Mouse (Mus musculus) liver, postnatal 0 days (tissue): ENCODE results near the gene Olfr789. TPM values are rescaled to one million over a fixed set of nuclear protein-coding genes. Genes with fewer than 3 reads are reported as not detected.

ENCODE experiments used
- ATAC-seq: fragments of 200-750 bp; cut with Nextera tagmentation; 2 replicates; pipeline ENCODE4 v1.8.0; 2017; ENCODE audit warnings: mild to moderate bottlenecking, moderate library complexity
- DNase-seq: peaks from one replicate; pipeline ENCODE4 v3.0.0-alpha.2; 2016
- H3K27ac ChIP-seq: fragments of 300-500 bp; sonication (generic); 2 replicates; pipeline ENCODE4 v1.5.1; 2014; ENCODE audit warnings: antibody characterized with exemption, moderate library complexity, mild to moderate bottlenecking, low read depth
- H3K27me3 ChIP-seq: fragments of 300-500 bp; sonication (generic); 2 replicates; pipeline ENCODE4 v1.6.1; 2014; ENCODE audit warnings: low read length, control low read depth, mixed read lengths; ENCODE audit not compliant: insufficient read depth
- H3K36me3 ChIP-seq: fragments of 300-500 bp; sonication (generic); replicated peaks from 2 replicates; pipeline ENCODE4 v1.6.1; 2014; ENCODE audit warnings: mild to moderate bottlenecking, control low read depth, low read length, moderate library complexity, mixed read lengths; ENCODE audit not compliant: insufficient read depth
- H3K4me1 ChIP-seq: fragments of 300-500 bp; sonication (generic); 2 replicates; pipeline ENCODE4 v1.6.1; 2014; ENCODE audit warnings: antibody characterized with exemption, mild to moderate bottlenecking, control low read depth; ENCODE audit not compliant: insufficient read depth
- H3K4me2 ChIP-seq: fragments of 300-500 bp; sonication (generic); 2 replicates; pipeline ENCODE4 v1.6.1; 2014; ENCODE audit warnings: low read depth, mild to moderate bottlenecking, low read length, moderate library complexity, mixed read lengths
- H3K4me3 ChIP-seq: fragments of 300-500 bp; sonication (generic); 2 replicates; pipeline ENCODE4 v1.5.1; 2014; ENCODE audit warnings: low read depth, low read length
- H3K9ac ChIP-seq: fragments of 300-500 bp; sonication (generic); replicated peaks from 2 replicates; pipeline ENCODE4 v1.6.1; 2014; ENCODE audit warnings: mild to moderate bottlenecking, moderate library complexity
- H3K9me3 ChIP-seq: fragments of 300-500 bp; sonication (generic); 2 replicates; pipeline ENCODE4 v1.6.1; 2016; ENCODE audit warnings: mild to moderate bottlenecking, control low read depth, low read length, mixed read lengths
- CTCF ChIP-seq: sonication (generic); IDR thresholded peaks from 2 replicates; pipeline ENCODE4 v1.5.1; 2016; ENCODE audit warnings: antibody characterized with exemption, low read depth
- EP300 ChIP-seq: IDR thresholded peaks from 2 replicates; pipeline ENCODE4 v1.6.1; 2016; ENCODE audit warnings: antibody characterized with exemption, low read depth, mild to moderate bottlenecking
- WGBS: fragments of 180-500 bp; shearing (Covaris S2); extraction: QIAGEN DNeasy Blood & Tissue Kit; methylation state at CpG from one replicate; pipeline ENCODE4 v1.1.7; 2014; ENCODE audit not compliant: insufficient replicate concordance; 5-methylcytosine and 5-hydroxymethylcytosine counted together
- polyA plus RNA-seq: library from polyadenylated mRNA; unstranded; fragments of >200 nt; fragmentation: Nextera tagmentation; extraction: Ambion mirVana; gene quantifications from 2 replicates; pipeline ENCODE4 v1.2.1, GENCODE M21; 2015

Olfr789 gene
- polyA plus RNA-seq, 1 experiment from 2014 or later, result not detected

GRCm38 (mm10) chr10:129521492-129521891 is 36.9 kb downstream of the Olfr789 start, which contains the start of gene Olfr791:
Olfr791 (plus strand) TSS chr10:129521792.
- Histone ChIP-seq H3K27ac (no peak within 1 kb of the TSS), H3K36me3 (no peaks in the 10 kb centered on the region), H3K4me3 (no peak within 1 kb of the TSS), H3K4me2 (no peak within 1 kb of the TSS), H3K27me3 (no peaks in the 10 kb centered on the region), H3K4me1 (no peaks in the 10 kb centered on the region), H3K9me3 (no peaks in the 10 kb centered on the region), H3K9ac (no peak within 1 kb of the TSS)
- TF ChIP-seq CTCF, result no peak
- no peak for TF ChIP-seq EP300
- DNase-seq (no peak), ATAC-seq (no peak)
- 52% methylated on average over 3 of the region's 3 CpGs for WGBS

DNA sequence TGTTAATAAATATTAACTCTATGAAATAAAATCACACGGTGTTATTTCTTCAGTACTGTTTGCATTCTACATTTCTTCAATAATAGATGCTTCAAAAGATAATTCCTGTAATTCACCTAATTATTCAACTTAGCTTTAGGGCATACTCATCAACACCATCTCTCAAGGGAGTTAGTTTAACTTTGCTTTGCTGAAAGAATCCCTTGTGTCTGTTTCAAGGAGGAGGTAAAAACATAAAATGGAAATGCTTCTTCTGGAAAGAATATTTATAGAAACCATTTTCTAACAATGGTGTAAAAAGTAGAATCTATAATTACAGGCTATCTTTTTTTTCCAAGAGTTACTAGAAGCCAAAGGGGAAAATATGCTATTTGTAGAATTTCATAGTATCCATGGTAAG is 54.3 kb downstream of the Olfr789 start, which contains the start of gene Olfr792:
Gene Olfr792, plus strand, starts transcription at position 301 of the 400 bp plus-strand sequence.
- no peaks in the 10 kb centered on the region for H3K9me3 ChIP-seq
- DNase-seq (no peak), ATAC-seq (no peak)
- H3K36me3 ChIP-seq, result no peaks in the 10 kb centered on the region
- whole genome bisulfite sequencing, result 66% methylated on average over 1 of the region's 1 CpGs
- no peak within 1 kb of the TSS for H3K4me3 ChIP-seq
- no peaks in the 10 kb centered on the region for H3K4me1 ChIP-seq
- no peak within 1 kb of the TSS for H3K4me2 ChIP-seq
- H3K27me3 ChIP-seq, result no peaks in the 10 kb centered on the region
- H3K9ac ChIP-seq, result no peak within 1 kb of the TSS
- no peak for TF ChIP-seq EP300
- TF ChIP-seq CTCF, result no peak
- no peak within 1 kb of the TSS for H3K27ac ChIP-seq

Other genes starting within 250 kb of the Olfr789 start
- gene Olfr774, start 248.5 kb upstream of the Olfr789 start, polyA plus RNA-seq, result not detected in 2 replicates
- gene Olfr775, start 236.3 kb upstream of the Olfr789 start, polyA plus RNA-seq, result not detected in 2 replicates
- gene Olfr776, start 225.6 kb upstream of the Olfr789 start, polyA plus RNA-seq, result not detected in 2 replicates
- gene Olfr777, start 213.3 kb upstream of the Olfr789 start, polyA plus RNA-seq, result not detected in 2 replicates
- not detected in 2 replicates for gene Olfr780, start 166.6 kb upstream of the Olfr789 start, polyA plus RNA-seq
- gene Olfr781, start 155.9 kb upstream of the Olfr789 start, polyA plus RNA-seq, result not detected in 2 replicates
- gene Olfr782, start 135.9 kb upstream of the Olfr789 start, polyA plus RNA-seq, result not detected in 2 replicates
- gene Olfr784, start 100.7 kb upstream of the Olfr789 start, polyA plus RNA-seq, result not detected in 2 replicates
- not detected in 2 replicates for gene Olfr785, start 79.3 kb upstream of the Olfr789 start, polyA plus RNA-seq
- gene Olfr786, start 57.4 kb upstream of the Olfr789 start, polyA plus RNA-seq, result not detected in 2 replicates
- gene Olfr787, start 22.9 kb upstream of the Olfr789 start, polyA plus RNA-seq, result not detected in 2 replicates
- gene Olfr788, start 13.8 kb upstream of the Olfr789 start, polyA plus RNA-seq, result not detected in 2 replicates
- not detected in 2 replicates for gene Olfr790, start 13.7 kb downstream of the Olfr789 start, polyA plus RNA-seq
- gene Olfr791, start 37.0 kb downstream of the Olfr789 start, polyA plus RNA-seq, result not detected in 2 replicates
- not detected in 2 replicates for gene Olfr792, start 54.4 kb downstream of the Olfr789 start, polyA plus RNA-seq
- not detected in 2 replicates for gene Olfr794, start 82.9 kb downstream of the Olfr789 start, polyA plus RNA-seq
- gene Olfr796, start 127.8 kb downstream of the Olfr789 start, polyA plus RNA-seq, result not detected in 2 replicates
- gene Olfr798, start 143.2 kb downstream of the Olfr789 start, polyA plus RNA-seq, result not detected in 2 replicates
- gene Olfr799, start 152.7 kb downstream of the Olfr789 start, polyA plus RNA-seq, result not detected in 2 replicates
- gene Olfr800, start 172.9 kb downstream of the Olfr789 start, polyA plus RNA-seq, result not detected in 2 replicates
- not detected in 2 replicates for gene Olfr801, start 189.1 kb downstream of the Olfr789 start, polyA plus RNA-seq
- gene Olfr802, start 203.4 kb downstream of the Olfr789 start, polyA plus RNA-seq, result not detected in 2 replicates
- not detected in 2 replicates for gene Olfr803, start 209.5 kb downstream of the Olfr789 start, polyA plus RNA-seq
- gene Olfr804, start 218.5 kb downstream of the Olfr789 start, polyA plus RNA-seq, result not detected in 2 replicates
- gene Olfr805, start 244.6 kb downstream of the Olfr789 start, polyA plus RNA-seq, result not detected in 2 replicates